Mouse (Mus musculus): Measurements from ENCODE around the gene Amhr2. TPM values are rescaled to one million over a fixed set of nuclear protein-coding genes. Genes with fewer than 3 reads are reported as not detected.
A peak's percentile ranks its signal among the peaks of the same experiment; 100 is the strongest.

Gene Amhr2
- polyA plus RNA-seq, 1 experiment from 2014 or later = 0.10 TPM

DNA sequence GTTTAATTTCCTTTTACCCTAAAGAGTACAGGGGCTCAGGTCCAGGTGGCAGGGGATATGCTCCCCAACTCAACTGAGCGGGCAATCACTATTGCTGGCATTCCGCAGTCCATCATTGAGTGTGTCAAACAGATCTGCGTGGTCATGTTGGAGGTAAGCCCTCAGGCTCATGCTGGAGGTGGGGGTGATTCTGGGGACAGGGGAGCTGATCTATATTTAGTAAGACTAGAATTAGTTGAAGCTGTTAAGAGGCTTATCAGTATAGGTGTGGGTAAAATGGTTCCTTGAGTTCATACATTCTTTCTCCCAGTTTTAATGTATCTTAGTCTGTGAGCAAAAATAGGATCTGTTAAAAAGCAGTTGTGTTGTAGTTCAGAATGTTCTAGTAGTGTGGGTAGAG lies 38.0 kb downstream of the Amhr2 start:
- H3K36me3 ChIP-seq (ENCODE audit: control insufficient read depth, insufficient read depth, low read length) = peaks cover 43% of the 10 kb centered on the region
- H3K4me1 ChIP-seq (ENCODE audit: control insufficient read depth, insufficient read depth, low read depth, low read length) = no peaks in the 10 kb centered on the region
- H3K27me3 ChIP-seq (replicated peaks; ENCODE audit: control insufficient read depth, insufficient read depth, low read length) = no peaks in the 10 kb centered on the region
- no peak overlapping the region for H3K4me2 ChIP-seq (ENCODE audit: low read length)
- no peak overlapping the region for H3K27ac ChIP-seq (ENCODE audit: low read depth, low read length)
- no peak overlapping the region for H3K9ac ChIP-seq (ENCODE audit: low read depth, low read length)
- ATAC-seq = no peak
- H3K9me3 ChIP-seq (ENCODE audit: control insufficient read depth, low read length) = no peaks in the 10 kb centered on the region
- WGBS = 92% methylated on average over 3 of the region's 3 CpGs
- no peak overlapping the region for H3K4me3 ChIP-seq (ENCODE audit: low read length)

DNA sequence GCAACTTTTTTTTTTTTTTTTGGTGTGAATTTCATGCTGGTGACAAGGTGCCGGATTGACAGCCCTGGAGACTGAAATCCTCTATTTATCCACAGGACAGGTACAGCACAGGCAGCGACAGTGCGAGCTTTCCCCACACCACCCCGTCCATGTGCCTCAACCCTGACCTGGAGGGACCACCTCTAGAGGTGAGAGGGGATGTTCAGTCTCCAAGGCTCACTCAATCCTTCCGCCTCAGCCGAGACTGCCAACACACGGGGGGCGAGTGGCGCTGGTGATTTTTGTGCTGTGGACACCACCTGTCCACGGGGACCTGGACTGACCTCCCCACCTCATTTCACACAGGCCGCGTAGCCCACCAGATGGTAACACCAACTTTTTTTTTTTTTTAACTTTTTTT lies 40.7 kb downstream of the Amhr2 start:
- Histone ChIP-seq H3K4me3 (ENCODE audit: low read length) (no peak overlapping the region), H3K4me2 (ENCODE audit: low read length) (no peak overlapping the region), H3K9ac (ENCODE audit: low read depth, low read length) (no peak overlapping the region), H3K27ac (ENCODE audit: low read depth, low read length) (no peak overlapping the region), H3K9me3 (ENCODE audit: control insufficient read depth, low read length) (no peaks in the 10 kb centered on the region), H3K36me3 (ENCODE audit: control insufficient read depth, insufficient read depth, low read length) (peaks cover 57% of the 10 kb centered on the region), H3K4me1 (ENCODE audit: control insufficient read depth, insufficient read depth, low read depth, low read length) (no peaks in the 10 kb centered on the region), H3K27me3 (replicated peaks; ENCODE audit: control insufficient read depth, insufficient read depth, low read length) (no peaks in the 10 kb centered on the region)
- WGBS = 90% methylated on average over 12 of the region's 12 CpGs
- ATAC-seq = no peak

DNA sequence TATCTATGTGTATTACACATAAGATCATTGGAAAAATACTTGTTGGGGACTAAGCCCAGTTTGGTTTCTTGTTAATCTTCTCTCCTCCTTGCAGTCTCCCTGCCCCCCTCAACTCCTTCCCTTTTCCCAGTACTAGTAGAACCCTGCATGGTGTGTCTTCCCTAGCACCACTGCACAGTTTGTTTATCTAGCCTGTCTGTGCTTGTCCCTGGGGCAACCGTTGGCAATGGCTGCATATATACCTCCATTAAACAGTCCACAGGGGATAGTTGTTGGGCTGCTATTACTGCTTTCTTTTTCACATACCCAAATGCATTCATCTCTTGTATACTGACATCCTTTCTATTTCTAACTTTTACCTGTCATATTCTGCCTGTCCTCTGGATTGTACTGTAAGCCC lies 42.5 kb downstream of the Amhr2 start:
- Histone ChIP-seq H3K9me3 (ENCODE audit: control insufficient read depth, low read length) (no peaks in the 10 kb centered on the region), H3K4me3 (ENCODE audit: low read length) (no peak overlapping the region), H3K4me1 (ENCODE audit: control insufficient read depth, insufficient read depth, low read depth, low read length) (no peaks in the 10 kb centered on the region), H3K27ac (ENCODE audit: low read depth, low read length) (no peak overlapping the region), H3K36me3 (ENCODE audit: control insufficient read depth, insufficient read depth, low read length) (peaks cover 59% of the 10 kb centered on the region), H3K4me2 (ENCODE audit: low read length) (no peak overlapping the region), H3K9ac (ENCODE audit: low read depth, low read length) (no peak overlapping the region), H3K27me3 (replicated peaks; ENCODE audit: control insufficient read depth, insufficient read depth, low read length) (no peaks in the 10 kb centered on the region)
- no peak for ATAC-seq
- 64% methylated on average over 1 of the region's 1 CpGs for WGBS

DNA sequence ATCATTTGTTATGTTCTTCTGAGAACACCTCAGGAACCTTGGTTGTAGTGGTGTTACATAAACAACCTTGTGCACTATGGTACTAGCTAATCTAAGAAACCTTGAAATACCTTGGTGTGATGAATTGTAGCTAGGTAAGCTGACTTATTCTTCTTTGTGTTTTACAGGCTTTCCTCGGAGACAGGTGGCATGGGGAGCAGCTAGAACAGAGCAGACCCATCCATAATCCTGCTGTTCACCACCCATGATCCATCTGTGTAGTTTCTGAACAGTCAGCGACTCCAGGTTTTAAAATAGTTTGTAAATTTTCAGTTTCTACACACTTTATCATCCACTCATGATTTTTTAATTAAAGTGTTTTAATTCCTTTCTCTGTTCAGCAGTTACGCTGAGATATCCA lies 53.2 kb downstream of the Amhr2 start:
- Histone ChIP-seq H3K9ac (ENCODE audit: low read depth, low read length) (no peak overlapping the region), H3K27me3 (replicated peaks; ENCODE audit: control insufficient read depth, insufficient read depth, low read length) (no peaks in the 10 kb centered on the region), H3K4me1 (ENCODE audit: control insufficient read depth, insufficient read depth, low read depth, low read length) (no peaks in the 10 kb centered on the region), H3K4me3 (ENCODE audit: low read length) (no peak overlapping the region), H3K36me3 (ENCODE audit: control insufficient read depth, insufficient read depth, low read length) (peaks cover 47% of the 10 kb centered on the region), H3K27ac (ENCODE audit: low read depth, low read length) (no peak overlapping the region), H3K9me3 (ENCODE audit: control insufficient read depth, low read length) (no peaks in the 10 kb centered on the region), H3K4me2 (ENCODE audit: low read length) (no peak overlapping the region)
- no peak for ATAC-seq
- 90% methylated on average over 3 of the region's 3 CpGs for WGBS

DNA sequence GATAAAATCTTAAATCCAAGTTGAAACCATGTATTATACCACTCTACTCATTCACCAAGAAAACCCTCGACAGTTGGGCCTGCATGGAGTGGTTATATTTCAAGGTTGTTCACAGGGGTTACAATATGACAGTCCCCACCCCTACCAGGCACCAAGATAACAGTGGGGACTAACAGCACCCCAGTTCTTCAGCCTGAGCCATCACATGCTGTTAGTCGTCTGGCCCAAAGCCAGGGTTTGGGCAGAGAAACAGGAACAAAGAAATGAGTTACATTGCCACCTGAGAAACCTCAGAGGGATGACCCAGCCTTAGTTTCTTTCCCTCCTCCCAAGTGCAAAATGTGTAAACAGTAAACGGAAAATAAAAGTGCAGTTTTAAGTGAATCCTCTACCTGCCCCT lies 54.2 kb downstream of the Amhr2 start:
- H3K4me1 ChIP-seq (ENCODE audit: control insufficient read depth, insufficient read depth, low read depth, low read length) = no peaks in the 10 kb centered on the region
- no peak for ATAC-seq
- no peak overlapping the region for H3K9ac ChIP-seq (ENCODE audit: low read depth, low read length)
- no peak overlapping the region for H3K4me3 ChIP-seq (ENCODE audit: low read length)
- no peak overlapping the region for H3K27ac ChIP-seq (ENCODE audit: low read depth, low read length)
- no peak overlapping the region for H3K4me2 ChIP-seq (ENCODE audit: low read length)
- 77% methylated on average over 3 of the region's 3 CpGs for WGBS
- H3K27me3 ChIP-seq (replicated peaks; ENCODE audit: control insufficient read depth, insufficient read depth, low read length) = no peaks in the 10 kb centered on the region
- peaks cover 57% of the 10 kb centered on the region for H3K36me3 ChIP-seq (ENCODE audit: control insufficient read depth, insufficient read depth, low read length)
- no peaks in the 10 kb centered on the region for H3K9me3 ChIP-seq (ENCODE audit: control insufficient read depth, low read length)

DNA sequence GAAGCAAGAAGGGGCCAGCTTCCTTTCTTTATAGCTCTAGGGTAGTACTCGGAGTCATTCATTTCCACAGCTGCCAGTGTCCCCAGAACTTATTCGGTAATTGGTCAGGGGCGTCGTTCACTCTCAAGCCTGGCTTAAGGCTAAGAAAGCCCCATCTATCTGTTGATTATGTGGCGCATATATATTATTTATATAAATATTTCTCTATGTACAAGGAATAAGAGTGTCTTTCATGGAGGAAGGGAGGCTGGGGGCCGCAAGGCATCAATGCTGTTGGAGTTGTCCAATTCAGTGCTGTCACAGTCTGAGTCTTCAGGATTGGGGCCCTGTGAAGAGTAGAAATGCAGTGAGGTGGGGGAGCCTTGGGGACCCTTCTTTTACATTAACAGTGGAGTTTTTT lies 54.7 kb downstream of the Amhr2 start:
- no peak for ATAC-seq
- 88% methylated on average over 6 of the region's 6 CpGs for WGBS
- no peaks in the 10 kb centered on the region for H3K9me3 ChIP-seq (ENCODE audit: control insufficient read depth, low read length)
- no peaks in the 10 kb centered on the region for H3K4me1 ChIP-seq (ENCODE audit: control insufficient read depth, insufficient read depth, low read depth, low read length)
- H3K27ac ChIP-seq (ENCODE audit: low read depth, low read length) = no peak overlapping the region
- no peak overlapping the region for H3K9ac ChIP-seq (ENCODE audit: low read depth, low read length)
- no peaks in the 10 kb centered on the region for H3K27me3 ChIP-seq (replicated peaks; ENCODE audit: control insufficient read depth, insufficient read depth, low read length)
- H3K4me3 ChIP-seq (ENCODE audit: low read length) = no peak overlapping the region
- H3K36me3 ChIP-seq (ENCODE audit: control insufficient read depth, insufficient read depth, low read length) = peaks cover 60% of the 10 kb centered on the region
- no peak overlapping the region for H3K4me2 ChIP-seq (ENCODE audit: low read length)

DNA sequence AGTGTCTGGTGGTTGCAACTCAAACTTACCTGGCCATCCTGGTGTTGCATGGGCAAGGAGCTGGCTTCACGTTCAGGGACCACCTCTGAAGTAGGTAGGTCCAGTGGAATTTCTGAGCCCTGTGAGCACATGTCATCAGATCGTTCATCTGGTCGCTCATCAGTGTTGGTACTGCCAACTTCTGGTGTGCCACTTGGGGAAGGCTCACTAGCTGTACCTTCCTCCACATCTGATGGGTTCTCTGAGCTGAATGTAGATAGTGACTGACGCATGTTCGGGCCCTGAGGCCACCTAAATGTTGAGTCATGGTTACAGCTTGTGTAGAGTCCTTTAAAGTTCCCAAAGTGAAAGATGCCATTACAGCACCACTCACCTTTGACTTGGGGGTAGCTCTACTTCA lies 55.3 kb downstream of the Amhr2 start:
- Histone ChIP-seq H3K27ac (ENCODE audit: low read depth, low read length) (no peak overlapping the region), H3K9me3 (ENCODE audit: control insufficient read depth, low read length) (no peaks in the 10 kb centered on the region), H3K4me1 (ENCODE audit: control insufficient read depth, insufficient read depth, low read depth, low read length) (no peaks in the 10 kb centered on the region), H3K27me3 (replicated peaks; ENCODE audit: control insufficient read depth, insufficient read depth, low read length) (no peaks in the 10 kb centered on the region), H3K4me2 (ENCODE audit: low read length) (no peak overlapping the region), H3K9ac (ENCODE audit: low read depth, low read length) (no peak overlapping the region), H3K4me3 (ENCODE audit: low read length) (no peak overlapping the region), H3K36me3 (ENCODE audit: control insufficient read depth, insufficient read depth, low read length) (peaks cover 60% of the 10 kb centered on the region)
- WGBS = 86% methylated on average over 5 of the region's 5 CpGs
- no peak for ATAC-seq

DNA sequence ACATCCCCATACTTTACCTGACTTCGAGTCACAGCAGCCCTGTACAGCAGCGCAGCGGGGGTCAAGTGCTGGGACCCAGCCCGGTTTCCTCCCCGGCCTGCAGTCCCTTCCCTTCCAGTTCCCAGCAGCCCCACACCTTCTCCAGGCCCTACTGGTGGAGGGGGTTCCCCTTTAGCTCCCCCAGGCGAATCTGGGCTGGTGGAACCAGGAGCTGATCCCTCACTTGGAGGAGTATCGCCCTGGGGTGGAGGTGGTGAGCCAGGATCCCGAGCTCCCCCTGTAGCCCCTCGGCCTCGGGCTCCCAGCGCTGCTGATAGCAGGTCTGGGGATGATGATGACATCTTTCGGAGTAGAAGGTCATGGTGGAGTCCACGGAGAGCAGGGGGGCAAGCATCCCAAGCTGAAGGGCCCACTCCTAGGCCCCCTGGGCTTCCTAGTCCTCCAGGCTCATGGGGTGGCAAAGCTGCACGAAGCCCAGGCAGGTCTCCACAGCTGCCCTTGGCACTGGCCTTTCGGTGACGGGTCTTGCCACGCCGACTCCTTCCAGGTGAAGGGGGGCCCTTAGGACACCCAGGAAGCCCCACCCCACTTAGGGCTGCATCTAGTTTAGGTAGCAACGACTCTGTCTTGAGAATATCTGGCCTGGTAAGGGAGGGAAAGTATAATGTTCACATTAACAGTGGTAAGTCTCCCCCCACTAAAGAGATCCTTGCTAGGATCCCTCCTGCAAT lies 56.1 kb downstream of the Amhr2 start:
- H3K9me3 ChIP-seq (ENCODE audit: control insufficient read depth, low read length) = no peaks in the 10 kb centered on the region
- H3K27ac ChIP-seq (ENCODE audit: low read depth, low read length) = no peak overlapping the region
- ATAC-seq = peak; percentile 32
- no peaks in the 10 kb centered on the region for H3K4me1 ChIP-seq (ENCODE audit: control insufficient read depth, insufficient read depth, low read depth, low read length)
- H3K36me3 ChIP-seq (ENCODE audit: control insufficient read depth, insufficient read depth, low read length) = peaks cover 57% of the 10 kb centered on the region
- no peak overlapping the region for H3K9ac ChIP-seq (ENCODE audit: low read depth, low read length)
- WGBS = 88% methylated on average over 19 of the region's 19 CpGs
- no peak overlapping the region for H3K4me2 ChIP-seq (ENCODE audit: low read length)
- no peaks in the 10 kb centered on the region for H3K27me3 ChIP-seq (replicated peaks; ENCODE audit: control insufficient read depth, insufficient read depth, low read length)
- no peak overlapping the region for H3K4me3 ChIP-seq (ENCODE audit: low read length)

DNA sequence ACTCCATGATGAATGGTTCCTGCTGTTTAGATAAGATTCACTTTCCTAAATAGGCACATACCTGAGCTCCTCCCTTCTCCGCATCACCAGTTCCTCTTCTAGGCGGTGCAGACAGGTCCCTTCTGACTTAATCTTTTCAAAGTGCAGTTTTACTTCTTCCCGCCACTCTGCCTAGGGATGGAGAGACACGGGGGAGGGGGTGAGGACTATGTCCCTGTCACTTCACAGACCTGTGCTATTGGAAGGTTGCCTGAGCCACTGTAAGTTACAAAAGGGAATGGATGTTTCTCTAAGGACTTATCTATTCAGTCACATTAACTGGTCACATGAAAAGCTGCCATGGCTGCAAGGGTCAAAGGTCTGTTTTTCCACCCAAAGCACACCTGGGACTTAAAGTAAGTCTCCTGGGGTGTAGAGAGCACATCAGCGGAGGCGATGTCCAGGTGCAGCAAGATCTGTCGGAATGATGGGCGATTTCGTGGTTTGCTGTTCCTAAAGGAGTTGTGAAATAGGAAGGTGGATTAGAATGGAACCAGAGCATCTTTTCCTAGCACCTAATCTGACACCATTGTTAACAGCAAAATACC lies 57.2 kb downstream of the Amhr2 start:
- no peak overlapping the region for H3K27ac ChIP-seq (ENCODE audit: low read depth, low read length)
- no peaks in the 10 kb centered on the region for H3K4me1 ChIP-seq (ENCODE audit: control insufficient read depth, insufficient read depth, low read depth, low read length)
- no peak overlapping the region for H3K4me3 ChIP-seq (ENCODE audit: low read length)
- no peaks in the 10 kb centered on the region for H3K9me3 ChIP-seq (ENCODE audit: control insufficient read depth, low read length)
- H3K4me2 ChIP-seq (ENCODE audit: low read length) = no peak overlapping the region
- H3K9ac ChIP-seq (ENCODE audit: low read depth, low read length) = no peak overlapping the region
- ATAC-seq = no peak
- H3K27me3 ChIP-seq (replicated peaks; ENCODE audit: control insufficient read depth, insufficient read depth, low read length) = no peaks in the 10 kb centered on the region
- 80% methylated on average over 9 of the region's 9 CpGs for WGBS
- H3K36me3 ChIP-seq (ENCODE audit: control insufficient read depth, insufficient read depth, low read length) = peaks cover 57% of the 10 kb centered on the region

Data from hindbrain, embryonic 16.5 days (tissue).